Mouse (Mus musculus) CH12.LX (cell line): ENCODE measurements around the gene Fn1. TPM values are rescaled to one million over a fixed set of nuclear protein-coding genes. Genes with fewer than 3 reads are reported as not detected.
A peak's percentile ranks its signal among the peaks of the same experiment; 100 is the strongest.

Experiments used
- DNase-seq: peaks from one replicate; pipeline ENCODE4 v3.0.0-alpha.2; 2013; ENCODE audit errors: extremely low read depth
- H3K27ac ChIP-seq: 2 replicates; pipeline ENCODE4 v1.5.1; 2012; ENCODE audit warnings: low read depth, mild to moderate bottlenecking, control low read depth, moderate library complexity; ENCODE audit not compliant: insufficient read depth
- H3K27me3 ChIP-seq: replicated peaks from 2 replicates; pipeline ENCODE3; 2012; ENCODE audit warnings: inconsistent platforms
- H3K36me3 ChIP-seq, 2 experiments: replicated peaks in 1 of 2; 2 replicates each; pipeline versions ENCODE3 to v1.6.1; 2012; ENCODE audit warnings: inconsistent platforms in 1 of 2, low read length in 1 of 2, mild to moderate bottlenecking in 1 of 2, mixed read lengths in 1 of 2, moderate library complexity in 1 of 2; ENCODE audit not compliant: control insufficient read depth in 1 of 2, insufficient read depth in 1 of 2
- H3K4me1 ChIP-seq, 2 experiments: 2 replicates each; pipeline ENCODE4 v1.6.1; 2012; ENCODE audit warnings: inconsistent platforms in 1 of 2, moderate library complexity in 1 of 2; ENCODE audit not compliant: insufficient read depth in 2 of 2, control insufficient read depth in 1 of 2
- H3K4me2 ChIP-seq: 2 replicates; pipeline ENCODE4 v1.6.1; 2012; ENCODE audit warnings: low read depth, mild to moderate bottlenecking, control low read depth; ENCODE audit not compliant: poor library complexity, insufficient read depth, severe bottlenecking
- H3K4me3 ChIP-seq, 3 experiments: fragments of 150-350 bp in 1 of 3; sonication (generic) in 1 of 3; replicated peaks in 1 of 3; 2 replicates each; pipeline versions ENCODE3 to v1.5.1; 2011 to 2012; ENCODE audit warnings: low read depth in 2 of 3, low read length in 2 of 3, mild to moderate bottlenecking in 2 of 3, moderate library complexity in 2 of 3, control low read depth in 1 of 3, improper control_type of control experiment in 1 of 3, inconsistent platforms in 1 of 3, mixed read lengths in 1 of 3; ENCODE audit not compliant: poor library complexity in 1 of 3
- H3K79me2 ChIP-seq: replicated peaks from 2 replicates; pipeline ENCODE4 v1.6.1; 2012; ENCODE audit warnings: mild to moderate bottlenecking, moderate library complexity; ENCODE audit not compliant: control insufficient read depth, poor library complexity, insufficient read depth, severe bottlenecking; ENCODE audit errors: extremely low read depth
- H3K9ac ChIP-seq: 2 replicates; pipeline ENCODE4 v1.6.1; 2012; ENCODE audit warnings: low read depth, mild to moderate bottlenecking, control low read depth, moderate library complexity; ENCODE audit not compliant: insufficient read depth
- H3K9me3 ChIP-seq: replicated peaks from 2 replicates; pipeline ENCODE3; 2012; ENCODE audit warnings: low read length, inconsistent platforms, mixed read lengths
- BHLHE40 ChIP-seq: IDR thresholded peaks from 2 replicates; pipeline ENCODE4 v1.6.1; 2011; ENCODE audit warnings: mild to moderate bottlenecking, low read depth, low read length, improper control_type of control experiment
- CHD1 ChIP-seq: IDR thresholded peaks from 2 replicates; pipeline ENCODE4 v1.6.1; 2012; ENCODE audit warnings: low read depth, low read length, improper control_type of control experiment, inconsistent platforms
- CHD2 ChIP-seq: IDR thresholded peaks from 2 replicates; pipeline ENCODE4 v1.6.1; 2011; ENCODE audit warnings: low read length, improper control_type of control experiment
- CTCF ChIP-seq, 2 experiments: IDR thresholded peaks in 1 of 2; conservative IDR thresholded peaks in 1 of 2; 2 replicates each; pipeline ENCODE4 v1.5.1; 2011 to 2012; ENCODE audit warnings: low read depth in 2 of 2, low read length in 2 of 2, improper control_type of control experiment in 1 of 2, inconsistent platforms in 1 of 2, mild to moderate bottlenecking in 1 of 2, moderate library complexity in 1 of 2
- ELF1 ChIP-seq: IDR thresholded peaks from 2 replicates; pipeline ENCODE4 v1.6.1; 2014; ENCODE audit warnings: low read depth, mild to moderate bottlenecking, inconsistent platforms, low read length, improper control_type of control experiment
- GABPA ChIP-seq: IDR thresholded peaks from 2 replicates; pipeline ENCODE4 v1.6.1; 2012; ENCODE audit warnings: low read depth, low read length, improper control_type of control experiment, inconsistent platforms; ENCODE audit not compliant: insufficient replicate concordance
- JUND ChIP-seq: conservative IDR thresholded peaks from 2 replicates; pipeline ENCODE4 v1.6.1; 2011; ENCODE audit warnings: low read depth, low read length, improper control_type of control experiment
- KAT2A ChIP-seq: IDR thresholded peaks from 2 replicates; pipeline ENCODE4 v1.6.1; 2012; ENCODE audit warnings: low read length, improper control_type of control experiment, inconsistent platforms; ENCODE audit not compliant: insufficient replicate concordance
- MAFK ChIP-seq: IDR thresholded peaks from 2 replicates; pipeline ENCODE4 v1.6.1; 2011; ENCODE audit warnings: low read length, improper control_type of control experiment; ENCODE audit not compliant: insufficient replicate concordance
- MEF2A ChIP-seq: IDR thresholded peaks from 2 replicates; pipeline ENCODE4 v1.6.1; 2014; ENCODE audit warnings: low read depth, mild to moderate bottlenecking, inconsistent platforms, low read length, improper control_type of control experiment, borderline replicate concordance
- PAX5 ChIP-seq: IDR thresholded peaks from 2 replicates; pipeline ENCODE4 v1.6.1; 2012; ENCODE audit warnings: low read length, inconsistent platforms, mixed read lengths
- RAD21 ChIP-seq: IDR thresholded peaks from 2 replicates; pipeline ENCODE4 v1.6.1; 2011; ENCODE audit warnings: low read depth, mild to moderate bottlenecking, low read length, improper control_type of control experiment, moderate library complexity
- RCOR1 ChIP-seq: conservative IDR thresholded peaks from 2 replicates; pipeline ENCODE4 v1.6.1; 2012; ENCODE audit warnings: low read depth, mild to moderate bottlenecking, inconsistent platforms, low read length, improper control_type of control experiment
- SIN3A ChIP-seq: IDR thresholded peaks from 2 replicates; pipeline ENCODE4 v1.6.1; 2012; ENCODE audit warnings: low read length, improper control_type of control experiment, inconsistent platforms
- SMC3 ChIP-seq: IDR thresholded peaks from 2 replicates; pipeline ENCODE4 v1.6.1; 2011; ENCODE audit warnings: low read depth, low read length, improper control_type of control experiment
- TBP ChIP-seq: conservative IDR thresholded peaks from 2 replicates; pipeline ENCODE4 v1.6.1; 2011; ENCODE audit warnings: low read depth, low read length, improper control_type of control experiment
- TCF12 ChIP-seq: IDR thresholded peaks from 2 replicates; pipeline ENCODE4 v1.6.1; 2014; ENCODE audit warnings: low read depth, mild to moderate bottlenecking, inconsistent platforms, low read length, improper control_type of control experiment
- UBTF ChIP-seq: IDR thresholded peaks from 2 replicates; pipeline ENCODE4 v1.6.1; 2012; ENCODE audit warnings: low read depth, mild to moderate bottlenecking, inconsistent platforms, low read length, improper control_type of control experiment, moderate library complexity
- USF1 ChIP-seq: IDR thresholded peaks from 2 replicates; pipeline ENCODE4 v1.6.1; 2014; ENCODE audit warnings: low read depth, mild to moderate bottlenecking, inconsistent platforms, low read length, improper control_type of control experiment
- USF2 ChIP-seq: conservative IDR thresholded peaks from 2 replicates; pipeline ENCODE4 v1.6.1; 2011; ENCODE audit warnings: low read depth, low read length, improper control_type of control experiment
- ZMIZ1 ChIP-seq: IDR thresholded peaks from 2 replicates; pipeline ENCODE4 v1.6.1; 2012; ENCODE audit warnings: low read depth, mild to moderate bottlenecking, inconsistent platforms, low read length, improper control_type of control experiment
- dilution Hi-C: fragments of 300-500 bp; cut with MboI; formaldehyde crosslinking; loops from 2 replicates; pipeline ENCODE4 v1.14.3; 2020; ENCODE audit warnings: low sequenced_read_pairs; ENCODE audit not compliant: extremely low pct_unique_long_range_greater_than_20kb, extremely low pct_ligation_motif_present
- in situ Hi-C: fragments of 300-500 bp; cut with MboI; formaldehyde crosslinking; loops from 3 replicates; pipeline ENCODE4 v1.14.3; 2019; ENCODE audit warnings: low sequenced_read_pairs, low pct_ligation_motif_present, low pct_unique_long_range_greater_than_20kb, mixed read lengths
- polyA plus RNA-seq: library from polyadenylated mRNA; unstranded; fragments of >175 nt; gene quantifications from 2 replicates; pipeline ENCODE4 v1.2.1, GENCODE M21; 2012; ENCODE audit warnings: low read depth; ENCODE audit not compliant: insufficient read length
- total RNA-seq, 2 experiments: library from RNA; depleted of rRNA; stranded (reverse); fragments of 300-350 nt in 1 of 2; fragments of >200 nt in 1 of 2; gene quantifications; 2 replicates each; pipeline ENCODE4 v1.2.3; 2012 to 2014

Gene Fn1
- total and polyA plus RNA-seq, 3 experiments: 0.17 to 0.20 TPM; not detected in 1

GRCm38 (mm10) chr1:71675420-71675819 is 22.4 kb upstream of the Fn1 start:
- DNase-seq: peak; percentile 20
- H3K27ac ChIP-seq: no peak overlapping the region
- no peak for TF ChIP-seq TBP
- no peak for TF ChIP-seq CHD1
- no peak for TF ChIP-seq KAT2A
- TF ChIP-seq UBTF: no peak
- no peak for TF ChIP-seq JUND
- no peak for TF ChIP-seq MAFK
- no peak for TF ChIP-seq TCF12
- TF ChIP-seq CTCF (conservative IDR thresholded peaks at IDR 0.05 in 1 of 2, IDR thresholded peaks at IDR 0.05 in 1 of 2; ENCODE audit: low read depth in 2 of 2, low read length in 2 of 2): peak; percentile 60 to 72
- TF ChIP-seq USF2: no peak
- no peak for TF ChIP-seq ELF1
- peak; percentile 67 for TF ChIP-seq RAD21
- no peak for TF ChIP-seq MEF2A
- no peak for TF ChIP-seq PAX5
- no peak for TF ChIP-seq RCOR1
- TF ChIP-seq SIN3A: no peak
- no peak for TF ChIP-seq ZMIZ1
- peak; percentile 65 for TF ChIP-seq SMC3
- TF ChIP-seq BHLHE40: no peak
- no peaks in the 10 kb centered on the region for H3K9me3 ChIP-seq
- no peaks in the 10 kb centered on the region for H3K79me2 ChIP-seq
- H3K36me3 ChIP-seq: no peaks in the 10 kb centered on the region
- H3K9ac ChIP-seq: no peak overlapping the region
- dilution Hi-C loops: no loop called here
- no peak overlapping the region for H3K4me3 ChIP-seq
- no peaks in the 10 kb centered on the region for H3K4me1 ChIP-seq
- H3K27me3 ChIP-seq: no peaks in the 10 kb centered on the region
- H3K4me2 ChIP-seq: no peak overlapping the region
- in situ Hi-C loops: no loop called here

GRCm38 (mm10) chr1:71674274-71674673 is 21.3 kb upstream of the Fn1 start:
- no peak for DNase-seq
- Histone ChIP-seq H3K36me3 (no peaks in the 10 kb centered on the region), H3K79me2 (no peaks in the 10 kb centered on the region), H3K27ac (no peak overlapping the region), H3K9ac (no peak overlapping the region)
- in situ Hi-C loops: no loop called here
- TF ChIP-seq CHD1 (no peak), CTCF (conservative IDR thresholded peaks at IDR 0.05 in 1 of 2, IDR thresholded peaks at IDR 0.05 in 1 of 2; ENCODE audit: low read depth in 2 of 2, low read length in 2 of 2) (no peak), USF1 (no peak), USF2 (no peak), TBP (no peak), JUND (no peak), CHD2 (no peak), GABPA (no peak)
- TF ChIP-seq, all 38 proteins: peak for 0
- Histone ChIP-seq H3K4me3 (no peak overlapping the region), H3K9me3 (no peaks in the 10 kb centered on the region), H3K27me3 (no peaks in the 10 kb centered on the region), H3K4me1 (no peaks in the 10 kb centered on the region), H3K4me2 (no peak overlapping the region)
- dilution Hi-C loops: no loop called here
